Mouse (Mus musculus) cerebellum, adult 2 months (tissue): ENCODE data around the gene Cavin1. TPM values are rescaled to one million over a fixed set of nuclear protein-coding genes. Genes with fewer than 3 reads are reported as not detected.

ENCODE experiments used
- DNase-seq, 2 experiments: peaks; one replicate each; pipeline ENCODE4 v3.0.0; 2021
- H3K27ac ChIP-seq: fragments of 200-500 bp; 2 replicates; pipeline ENCODE4 v1.5.1; 2012; ENCODE audit warnings: low read length, control low read depth, inconsistent platforms; ENCODE audit not compliant: insufficient read depth
- H3K27me3 ChIP-seq: fragments of 200-500 bp; 2 replicates; pipeline ENCODE4 v1.6.1; 2012; ENCODE audit warnings: inconsistent platforms, mild to moderate bottlenecking, low read length, moderate library complexity; ENCODE audit not compliant: control insufficient read depth, insufficient read depth
- H3K4me1 ChIP-seq: fragments of 200-500 bp; 2 replicates; pipeline ENCODE4 v1.6.1; 2011; ENCODE audit warnings: low read length; ENCODE audit not compliant: control insufficient read depth, insufficient read depth
- H3K4me3 ChIP-seq: fragments of 200-500 bp; replicated peaks from 2 replicates; pipeline ENCODE3; 2011; ENCODE audit warnings: mild to moderate bottlenecking, low read depth, low read length, control low read depth; ENCODE audit not compliant: insufficient read depth
- CTCF ChIP-seq: fragments of 200-500 bp; IDR thresholded peaks from 2 replicates; pipeline ENCODE4 v1.5.1; 2011; ENCODE audit warnings: low read depth, mild to moderate bottlenecking, control low read depth, low read length, moderate library complexity, borderline replicate concordance; ENCODE audit not compliant: insufficient read depth
- POLR2A ChIP-seq: fragments of 200-500 bp; IDR thresholded peaks from 2 replicates; pipeline ENCODE4 v1.6.1; 2011; ENCODE audit warnings: low read length, control low read depth, borderline replicate concordance; ENCODE audit not compliant: insufficient read depth
- WGBS: fragments of 180-500 bp; shearing (Covaris S2); methylation state at CpG from one replicate; pipeline ENCODE4 v1.1.7; 2018; 5-methylcytosine and 5-hydroxymethylcytosine counted together
- polyA plus RNA-seq: library from polyadenylated mRNA; depleted of rRNA; stranded (reverse); fragments of >200 nt; gene quantifications from 2 replicates; pipeline ENCODE4 v1.2.3, GENCODE M21; 2012

Gene Cavin1
- polyA plus RNA-seq, 1 experiment, result 15.6 TPM

DNA sequence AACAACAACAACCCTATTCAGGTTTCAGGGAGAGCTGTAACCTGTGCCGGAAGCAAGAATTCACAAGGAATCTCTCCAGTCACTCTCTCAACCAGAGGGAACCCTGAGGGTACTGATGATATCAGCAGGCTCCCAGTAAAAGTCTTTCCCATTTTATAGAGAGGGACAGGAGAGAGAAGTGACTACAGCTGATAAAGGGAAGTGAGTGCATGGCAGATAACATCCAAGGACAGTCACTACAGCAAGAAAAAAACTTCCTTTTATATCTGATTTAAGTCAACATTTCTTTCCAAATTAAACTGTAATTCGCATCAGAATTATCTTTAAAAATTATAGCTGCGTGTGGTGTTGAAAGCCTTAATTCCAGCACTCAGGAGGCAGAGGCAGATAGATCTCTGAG is 43.3 kb downstream of the Cavin1 start:
- H3K27ac ChIP-seq, result no peak overlapping the region
- no peak overlapping the region for H3K4me3 ChIP-seq
- WGBS, result 95% methylated on average over 3 of the region's 3 CpGs
- no peaks in the 10 kb centered on the region for H3K4me1 ChIP-seq
- H3K27me3 ChIP-seq, result no peaks in the 10 kb centered on the region
- DNase-seq, result no peak
- TF ChIP-seq POLR2A (no peak), CTCF (no peak)

DNA sequence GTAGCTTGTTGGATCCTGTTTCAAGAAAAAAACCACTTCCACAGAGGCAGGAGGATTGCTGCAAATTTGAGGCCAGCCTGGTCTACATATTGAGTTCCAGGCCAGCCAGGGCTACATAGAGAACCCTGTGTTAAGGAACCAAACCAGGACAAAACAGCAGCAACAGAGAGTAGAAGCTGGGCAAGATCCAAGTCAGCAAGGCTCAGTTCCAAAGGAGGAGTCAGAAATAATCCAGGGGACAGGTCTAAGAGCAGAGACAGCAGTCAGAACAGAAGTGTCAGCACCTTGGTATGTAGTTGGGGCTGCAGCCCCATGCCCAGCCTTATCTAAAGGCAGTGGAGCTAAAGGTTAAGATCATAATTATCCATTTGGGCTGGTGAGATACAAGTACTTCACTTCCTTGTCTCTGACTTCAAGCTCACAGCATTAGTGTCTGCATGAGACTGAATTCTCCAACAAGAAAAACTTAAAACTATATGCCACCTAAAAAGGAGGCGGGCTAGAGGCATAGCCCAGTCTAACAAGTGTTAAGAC is 46.2 kb downstream of the Cavin1 start:
- DNase-seq, result no peak
- no peak overlapping the region for H3K4me3 ChIP-seq
- H3K27ac ChIP-seq, result no peak overlapping the region
- H3K27me3 ChIP-seq, result no peaks in the 10 kb centered on the region
- TF ChIP-seq CTCF (no peak), POLR2A (no peak)
- H3K4me1 ChIP-seq, result no peaks in the 10 kb centered on the region
- WGBS, result 100% methylated on average over 1 of the region's 1 CpGs

DNA sequence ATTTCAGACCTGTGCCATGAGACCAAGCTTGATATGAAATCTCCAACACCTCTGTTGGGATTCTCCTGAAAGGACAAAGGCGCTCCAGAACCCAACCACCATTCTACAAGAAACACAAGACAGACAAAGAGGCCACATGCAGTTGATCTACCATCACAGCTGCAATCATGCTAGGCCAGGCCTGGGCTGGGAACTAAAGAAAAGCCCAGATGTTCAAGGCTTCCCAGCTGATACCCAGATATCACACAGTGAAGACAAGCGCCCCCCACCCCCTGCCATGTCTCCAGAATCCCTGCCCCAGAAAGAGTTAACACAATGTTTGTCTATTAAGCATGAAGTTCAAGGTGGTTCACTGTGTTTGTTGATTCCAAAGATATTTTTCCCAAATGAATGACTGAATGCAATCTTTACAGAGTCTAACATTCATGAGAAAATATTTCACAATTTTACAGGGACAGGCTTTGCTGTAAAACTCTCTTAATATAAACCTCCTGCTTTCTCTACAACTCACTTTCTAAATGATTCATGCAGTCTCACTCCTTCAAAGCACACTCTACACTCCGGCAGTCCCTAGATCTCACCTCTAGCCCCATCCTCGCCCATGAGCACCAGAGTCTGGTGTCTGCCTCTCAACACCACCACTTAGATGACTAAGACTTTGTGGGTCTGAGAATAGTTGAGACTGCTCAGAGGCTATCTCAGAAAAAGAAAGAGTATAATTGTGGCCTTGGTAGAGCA is 49.6 kb downstream of the Cavin1 start:
- WGBS, result 95% methylated on average over 4 of the region's 4 CpGs
- TF ChIP-seq CTCF (no peak), POLR2A (no peak)
- H3K27me3 ChIP-seq, result no peaks in the 10 kb centered on the region
- H3K4me3 ChIP-seq, result no peak overlapping the region
- no peak overlapping the region for H3K27ac ChIP-seq
- H3K4me1 ChIP-seq, result no peaks in the 10 kb centered on the region
- no peak for DNase-seq

DNA sequence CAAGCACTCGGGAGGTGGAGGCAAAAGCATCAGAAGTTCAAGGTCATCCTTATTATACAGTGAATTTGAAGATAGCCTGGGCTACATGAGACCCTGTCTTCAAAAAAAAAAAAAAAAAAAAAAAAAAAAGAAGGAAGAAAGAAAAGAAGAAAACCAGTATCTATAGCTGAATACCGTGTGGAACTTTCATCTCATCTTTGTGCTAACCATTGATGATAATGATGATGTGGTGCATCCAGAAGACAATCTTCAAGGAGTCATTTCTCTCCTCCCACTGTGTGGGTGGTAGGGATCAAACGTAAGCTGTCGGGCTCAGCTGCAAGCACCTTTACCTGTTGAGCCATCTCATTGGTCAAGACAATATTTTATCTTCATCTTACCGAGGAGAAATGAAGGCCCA is 52.7 kb downstream of the Cavin1 start:
- TF ChIP-seq CTCF (no peak), POLR2A (no peak)
- 86% methylated on average over 5 of the region's 5 CpGs for WGBS
- DNase-seq, result no peak

DNA sequence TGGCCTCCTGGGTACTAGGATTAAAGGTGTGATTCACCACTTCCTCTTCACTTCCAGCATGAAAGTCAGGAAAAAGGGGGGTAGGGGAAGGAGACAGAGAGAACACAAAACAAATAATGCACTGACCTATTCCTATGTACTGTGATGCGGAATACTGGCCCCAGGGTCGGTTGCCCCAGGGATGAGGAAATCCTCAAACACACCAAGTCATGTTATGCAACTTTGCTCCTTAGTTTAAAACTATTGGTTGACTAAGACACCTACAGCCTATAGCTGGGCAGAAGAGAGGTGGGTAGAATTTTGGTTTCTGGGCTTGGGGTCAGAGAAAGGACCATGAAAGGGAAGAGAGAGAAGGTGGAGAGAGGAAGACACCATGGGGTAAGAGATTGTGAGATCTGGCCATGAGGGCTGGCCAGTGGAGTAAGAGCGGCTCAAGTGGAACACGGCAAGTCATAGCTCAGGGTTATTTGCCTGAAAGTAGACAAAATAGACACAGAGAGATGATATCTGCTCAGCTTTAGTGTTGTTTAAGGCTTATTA is 54.2 kb downstream of the Cavin1 start:
- DNase-seq, result no peak
- H3K27ac ChIP-seq, result no peak overlapping the region
- H3K4me3 ChIP-seq, result no peak overlapping the region
- no peaks in the 10 kb centered on the region; the same call in 1 of the 2 replicates for H3K4me1 ChIP-seq
- 96% methylated on average over 4 of the region's 4 CpGs for WGBS
- no peak for TF ChIP-seq CTCF
- no peak for TF ChIP-seq POLR2A
- H3K27me3 ChIP-seq, result no peaks in the 10 kb centered on the region

More for the DNA sequence above, 52.7 kb downstream of the Cavin1 start:
- Histone ChIP-seq H3K4me3 (no peak overlapping the region), H3K4me1 (no peaks in the 10 kb centered on the region; the same call in 1 of the 2 replicates), H3K27me3 (no peaks in the 10 kb centered on the region), H3K27ac (no peak overlapping the region)

DNA sequence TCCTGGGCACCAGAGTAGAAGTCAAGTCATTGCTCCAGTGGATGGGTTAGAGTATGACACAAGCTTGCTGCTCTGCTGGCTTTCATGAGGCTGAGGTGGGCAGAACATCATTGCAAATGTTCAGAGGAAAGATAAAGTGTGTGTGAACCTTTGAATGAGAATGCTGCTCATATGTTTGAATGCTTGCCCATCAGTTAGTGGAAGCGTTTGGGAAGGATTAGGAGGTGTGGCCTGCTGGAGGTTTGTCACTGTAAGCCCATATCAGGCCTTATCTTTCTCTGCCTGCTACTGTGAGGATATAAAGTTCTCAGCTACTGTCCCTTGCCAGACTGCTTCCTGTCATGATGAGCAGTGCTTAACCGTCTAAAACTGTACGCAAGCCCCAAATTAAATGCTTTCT is 55.6 kb downstream of the Cavin1 start:
- Histone ChIP-seq H3K27ac (no peak overlapping the region), H3K4me1 (no peaks in the 10 kb centered on the region; the same call in 1 of the 2 replicates), H3K27me3 (no peaks in the 10 kb centered on the region), H3K4me3 (no peak overlapping the region)
- no peak for DNase-seq
- TF ChIP-seq POLR2A (no peak), CTCF (no peak)
- WGBS, result over 99% methylated on average over 3 of the region's 3 CpGs

DNA sequence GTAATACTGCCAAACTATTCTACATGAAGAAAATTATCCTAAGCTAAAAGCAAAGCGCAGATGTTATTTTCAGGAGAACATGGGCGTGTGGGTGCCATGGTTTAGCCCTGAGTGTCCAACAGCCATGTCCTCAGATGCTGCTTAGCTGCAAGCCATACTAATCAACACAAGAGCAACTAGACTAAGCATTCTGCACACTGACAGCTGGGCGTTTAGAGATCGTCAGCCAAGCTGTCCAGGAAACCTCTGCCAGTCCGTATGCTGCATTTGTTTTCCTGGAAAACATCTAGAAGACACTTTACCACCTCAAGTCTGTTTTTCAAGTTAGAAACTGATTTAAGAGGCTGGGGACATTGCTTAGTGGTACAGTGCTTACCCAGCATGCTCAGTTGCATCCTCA is 56.3 kb downstream of the Cavin1 start:
- TF ChIP-seq POLR2A (no peak), CTCF (no peak)
- H3K27ac ChIP-seq, result no peak overlapping the region

More for the DNA sequence above, 56.3 kb downstream of the Cavin1 start:
- no peak for DNase-seq
- no peaks in the 10 kb centered on the region for H3K27me3 ChIP-seq
- no peaks in the 10 kb centered on the region; the same call in 1 of the 2 replicates for H3K4me1 ChIP-seq
- WGBS, result 32% methylated on average over 5 of the region's 5 CpGs
- no peak overlapping the region for H3K4me3 ChIP-seq
